In the genomic region with DNA sequence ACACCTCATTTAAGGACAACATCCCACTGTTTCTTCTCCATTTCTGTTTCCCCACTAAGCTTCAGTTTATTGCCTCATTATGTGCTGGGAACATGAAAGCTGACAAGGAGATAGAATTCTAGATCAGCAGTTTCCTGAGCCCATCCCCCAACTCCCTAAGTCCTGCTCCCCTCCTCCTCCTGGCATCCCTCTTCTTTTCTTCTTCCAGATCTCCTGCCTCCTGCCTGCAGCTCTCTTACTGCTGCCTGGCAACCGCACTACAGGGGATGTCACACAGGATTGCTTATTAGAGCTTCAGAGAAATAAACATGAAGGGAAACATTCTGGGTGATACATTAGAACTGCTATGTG, we compare ENCODE assay signal across 9 mouse cellular contexts.
DNase-seq lines count a peak whose midpoint lies in the region; ATAC-seq and TF ChIP-seq lines count a peak whose summit lies in the region.
"Had no signal": no experiment of that assay in that cellular context is flagged by ENCODE, and none has a peak within 500 bp of the region (broad histone marks: within the 10 kb centered on the region; RNA-seq: fewer than 3 reads in every experiment).

No protein-coding gene starts in this region.

- DNase-seq in heart, postnatal 4 days, result no peak
- DNase-seq in left cerebral cortex, postnatal 14 days (ENCODE audit: low spot score in 2 of 2), result peak; percentile 45 to 49
- peak; percentile 63 for DNase-seq in retina, postnatal 1 day
- no peak for DNase-seq in spleen, postnatal 4 days (ENCODE audit: low spot score in 2 of 2)
- no peak for DNase-seq in adrenal gland, postnatal 14 days
- no peak for DNase-seq in liver, postnatal 0 days

- TF ChIP-seq CTCF in liver, postnatal 0 days (IDR thresholded peaks at IDR 0.05; ENCODE audit: low read depth), result no peak

- H3K9ac ChIP-seq in heart, embryonic 13.5 days, result no peak overlapping the region
- H3K9ac ChIP-seq in forebrain, embryonic 15.5 days (replicated peaks), result no peak overlapping the region
- H3K9ac ChIP-seq in liver, postnatal 0 days (replicated peaks), result no peak overlapping the region

- no peak for ATAC-seq in heart, embryonic 13.5 days (ENCODE audit: extremely low read depth, insufficient number of reproducible peaks, low FRiP score, low TSS enrichment)
- ATAC-seq in forebrain, embryonic 15.5 days (replicated peaks), result peak; percentile 91
- ATAC-seq in liver, postnatal 0 days, result no peak

- H3K36me3 ChIP-seq in heart, embryonic 13.5 days, result no peaks in the 10 kb centered on the region
- no peaks in the 10 kb centered on the region for H3K36me3 ChIP-seq in forebrain, embryonic 15.5 days
- no peaks in the 10 kb centered on the region for H3K36me3 ChIP-seq in liver, postnatal 0 days (replicated peaks; ENCODE audit: insufficient read depth, low read length)

- no peak overlapping the region for H3K4me3 ChIP-seq in heart, embryonic 13.5 days
- no peak overlapping the region for H3K4me3 ChIP-seq in forebrain, embryonic 15.5 days
- H3K4me3 ChIP-seq in liver, postnatal 0 days (ENCODE audit: low read depth, low read length), result no peak overlapping the region
- H3K4me3 ChIP-seq: layer of hippocampus, adult 2 months had no signal

- WGBS in heart, embryonic 13.5 days, result 16% methylated on average over 1 of the region's 1 CpGs
- 0% methylated on average over 1 of the region's 1 CpGs for WGBS in forebrain, embryonic 15.5 days
- 45% methylated on average over 1 of the region's 1 CpGs for WGBS in liver, postnatal 0 days (ENCODE audit: insufficient replicate concordance)

- peaks cover 4% of the 10 kb centered on the region; the same call in 1 of the 2 replicates for H3K9me3 ChIP-seq in heart, embryonic 13.5 days
- no peaks in the 10 kb centered on the region for H3K9me3 ChIP-seq in forebrain, embryonic 15.5 days
- H3K9me3 ChIP-seq in liver, postnatal 0 days (ENCODE audit: low read length), result no peaks in the 10 kb centered on the region

- 0 out of 2 replicates have a peak overlapping the region, but pooled peaks have one; percentile 7 for H3K27ac ChIP-seq in heart, embryonic 13.5 days (replicated peaks)
- peak overlapping the region; percentile 82 for H3K27ac ChIP-seq in forebrain, embryonic 15.5 days (replicated peaks)
- no peak overlapping the region for H3K27ac ChIP-seq in liver, postnatal 0 days (ENCODE audit: low read depth)
- H3K27ac ChIP-seq: layer of hippocampus, adult 2 months had no signal

- no peak for TF ChIP-seq EP300 in liver, postnatal 0 days (IDR thresholded peaks at IDR 0.05; ENCODE audit: low read depth)

- no peaks in the 10 kb centered on the region for H3K27me3 ChIP-seq in heart, embryonic 13.5 days (replicated peaks)
- no peaks in the 10 kb centered on the region for H3K27me3 ChIP-seq in forebrain, embryonic 15.5 days
- no peaks in the 10 kb centered on the region for H3K27me3 ChIP-seq in liver, postnatal 0 days (ENCODE audit: insufficient read depth, low read length)

- H3K4me1 ChIP-seq in heart, embryonic 13.5 days, result peaks cover 17% of the 10 kb centered on the region
- peaks cover 29% of the 10 kb centered on the region for H3K4me1 ChIP-seq in forebrain, embryonic 15.5 days
- H3K4me1 ChIP-seq in liver, postnatal 0 days (ENCODE audit: insufficient read depth), result no peaks in the 10 kb centered on the region

- no peak overlapping the region for H3K4me2 ChIP-seq in heart, embryonic 13.5 days
- H3K4me2 ChIP-seq in forebrain, embryonic 15.5 days (replicated peaks), result no peak overlapping the region
- H3K4me2 ChIP-seq in liver, postnatal 0 days (ENCODE audit: low read depth, low read length), result no peak overlapping the region

- intact Hi-C loops in left cerebral cortex, postnatal 14 days (cut with DNase I), result no loop called here

Comparison
In these comparisons a context has a peak if more than half of its experiments do, and no peak if none do; other contexts are left out.
1. DNase-seq: peak in left cerebral cortex, postnatal 14 days (2 of 2) and retina, postnatal 1 day (single experiment); none in heart, postnatal 4 days (single experiment), spleen, postnatal 4 days (0 of 2), adrenal gland, postnatal 14 days (single experiment) and liver, postnatal 0 days (single experiment).